Mouse (Mus musculus): ENCODE measurements around the gene Map3k4.

The Map3k4 gene

DNA sequence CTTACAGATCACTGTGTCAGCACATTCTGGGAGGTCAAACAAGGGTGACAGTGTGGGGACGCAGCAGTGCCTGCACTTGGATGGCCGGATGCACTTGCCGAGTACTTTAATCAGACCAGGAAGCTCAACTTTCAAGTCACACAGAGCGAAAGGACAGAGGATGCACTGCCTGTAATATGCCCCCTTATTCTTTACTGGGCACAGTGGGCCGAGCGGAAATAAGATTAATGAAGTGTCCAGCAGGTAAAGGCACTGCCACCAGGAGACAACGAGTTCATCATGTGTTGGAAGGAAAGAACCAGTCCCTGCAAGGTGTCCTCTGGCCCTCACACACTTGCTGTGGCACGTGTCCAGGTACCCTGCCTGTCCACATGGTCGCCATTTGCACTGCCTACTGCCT, 94.5 kb downstream of the Map3k4 start:
- no peak for DNase-seq (ENCODE audit: low spot score)

DNA sequence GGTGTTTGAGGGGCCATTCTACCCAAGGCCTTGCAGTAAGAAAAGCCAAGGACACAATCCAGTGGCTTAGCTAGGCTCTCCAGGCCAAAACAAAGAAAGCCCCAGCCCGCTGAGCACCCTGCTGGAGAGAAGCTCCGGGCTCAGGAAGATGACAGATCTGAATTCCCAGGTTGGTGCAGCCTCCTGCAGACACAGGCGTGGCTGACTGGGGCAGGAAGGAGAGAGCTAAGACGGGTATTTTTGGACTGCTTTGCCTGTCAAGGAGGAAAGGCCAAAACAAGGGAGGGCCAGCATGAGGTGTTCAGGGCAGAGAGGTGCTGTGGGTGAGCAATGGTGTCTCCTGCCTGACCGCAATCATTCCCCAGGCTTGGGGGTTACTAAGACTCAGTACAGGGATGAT, 94.9 kb downstream of the Map3k4 start:
- DNase-seq (ENCODE audit: low spot score): no peak

DNA sequence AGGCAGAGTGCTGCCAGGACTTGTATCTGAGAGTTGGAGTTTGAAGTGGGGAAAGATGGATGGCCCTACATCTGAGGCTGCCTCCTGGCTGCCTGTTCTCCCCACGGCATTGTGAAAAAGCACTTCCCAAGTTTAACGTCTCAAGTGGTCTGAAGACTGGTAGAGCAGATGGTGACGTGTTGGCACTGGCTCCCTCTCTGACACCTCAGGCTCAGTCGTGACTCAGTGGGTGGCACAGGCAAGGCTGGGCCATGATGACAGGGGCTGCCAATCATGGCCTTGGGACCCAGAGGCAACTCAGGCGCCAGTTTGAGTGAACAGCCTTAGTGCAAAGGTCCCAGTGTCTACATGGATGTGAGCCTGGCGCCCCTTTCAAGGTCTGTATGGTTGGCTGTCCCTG, 96.7 kb downstream of the Map3k4 start:
- DNase-seq (ENCODE audit: low spot score): no peak

GRCm38 (mm10) chr17:12216224-12216623, 102.4 kb downstream of the Map3k4 start:
- no peak for DNase-seq (ENCODE audit: low spot score)

DNA sequence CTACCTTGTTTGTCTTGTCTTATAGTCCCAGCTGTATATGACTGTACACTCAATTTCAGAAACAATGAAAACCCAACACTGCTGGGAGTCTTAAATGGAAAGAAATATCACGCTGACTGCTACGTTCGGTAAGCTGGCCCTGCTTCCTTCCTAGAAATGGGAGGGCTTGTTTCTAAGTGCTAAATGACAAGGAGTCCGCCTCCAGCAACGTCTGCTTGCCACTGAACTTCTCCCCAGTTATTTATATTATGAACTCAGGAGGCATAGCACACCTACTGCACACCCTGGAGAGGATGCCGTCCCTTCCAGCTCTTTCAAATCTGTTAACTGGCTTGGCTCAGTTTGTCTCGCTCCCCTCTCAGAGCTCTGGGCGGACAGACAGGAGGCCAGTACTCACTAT, 105.2 kb downstream of the Map3k4 start:
- no peak for DNase-seq (ENCODE audit: low spot score)

- DNase-seq (ENCODE audit: low spot score): no peak
Measured at GRCm38 (mm10) chr17:12212341-12212740, 106.3 kb downstream of the Map3k4 start.

DNA sequence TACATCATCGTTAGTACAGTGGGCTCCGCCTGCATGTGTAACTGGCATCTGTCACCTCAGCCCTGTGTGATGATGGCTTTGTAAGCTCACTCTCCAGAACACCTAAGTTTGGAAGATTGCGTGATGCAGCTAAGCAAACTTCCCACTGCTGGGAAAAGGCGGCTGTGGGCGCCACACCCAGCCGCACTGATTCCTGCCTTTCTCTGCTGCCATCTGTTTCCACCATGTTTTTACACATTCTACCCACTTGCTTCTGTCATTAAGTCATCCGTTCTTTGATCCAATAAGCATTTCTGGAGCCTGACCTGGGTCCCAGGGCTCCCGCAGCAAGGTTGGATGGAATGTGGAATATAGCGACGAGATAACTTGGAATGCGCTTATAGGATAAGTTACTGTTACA, 106.7 kb downstream of the Map3k4 start:
- no peak for DNase-seq (ENCODE audit: low spot score)

- DNase-seq (ENCODE audit: low spot score): peak; percentile 85
Measured at GRCm38 (mm10) chr17:12210544-12211132, 108.0 kb downstream of the Map3k4 start.

DNA sequence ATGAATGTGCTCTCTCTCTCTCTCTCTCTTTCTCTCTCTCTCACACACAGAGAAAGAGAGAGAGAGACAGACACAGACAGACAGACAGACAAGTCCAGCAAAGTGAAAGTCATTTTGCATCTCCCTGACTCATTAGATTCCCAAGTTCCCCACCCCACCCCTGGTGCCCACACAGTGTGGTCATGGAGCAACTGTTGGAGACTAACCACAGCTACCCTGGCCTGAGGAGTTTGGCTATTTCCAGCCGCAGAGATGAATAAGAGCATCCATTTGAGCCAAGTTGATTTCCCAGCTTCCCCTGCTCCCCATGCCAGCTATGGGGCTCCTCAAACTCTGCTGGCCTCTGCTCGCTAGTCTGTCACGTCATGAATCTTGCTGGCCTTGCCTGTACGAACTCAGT, 109.1 kb downstream of the Map3k4 start:
- DNase-seq (ENCODE audit: low spot score): no peak

GRCm38 (mm10) chr17:12207022-12207548, 111.5 kb downstream of the Map3k4 start:
- DNase-seq (ENCODE audit: low spot score): no peak

DNA sequence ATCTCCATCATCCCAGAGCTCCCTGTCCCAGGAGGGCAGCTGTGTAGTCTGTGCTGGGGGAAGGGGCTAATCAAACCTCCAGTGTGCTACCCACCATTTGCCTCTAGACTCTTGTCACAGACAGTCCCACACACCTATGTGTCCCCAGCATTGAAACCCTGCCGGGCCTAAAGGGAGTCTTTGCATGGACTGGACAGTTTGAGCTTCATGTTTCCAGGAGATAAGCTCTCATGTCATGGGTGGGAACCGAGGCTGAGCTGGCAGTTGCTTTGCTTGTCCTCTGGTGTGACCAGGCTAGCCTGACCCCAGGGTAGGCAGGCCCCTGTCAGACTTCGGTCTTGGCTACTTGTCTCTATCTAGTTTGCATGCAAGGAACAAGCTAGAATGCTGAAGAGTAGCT, 112.3 kb downstream of the Map3k4 start:
- no peak for DNase-seq (ENCODE audit: low spot score)

- DNase-seq (ENCODE audit: low spot score): no peak
Measured at GRCm38 (mm10) chr17:12205694-12206075, 112.9 kb downstream of the Map3k4 start.

DNA sequence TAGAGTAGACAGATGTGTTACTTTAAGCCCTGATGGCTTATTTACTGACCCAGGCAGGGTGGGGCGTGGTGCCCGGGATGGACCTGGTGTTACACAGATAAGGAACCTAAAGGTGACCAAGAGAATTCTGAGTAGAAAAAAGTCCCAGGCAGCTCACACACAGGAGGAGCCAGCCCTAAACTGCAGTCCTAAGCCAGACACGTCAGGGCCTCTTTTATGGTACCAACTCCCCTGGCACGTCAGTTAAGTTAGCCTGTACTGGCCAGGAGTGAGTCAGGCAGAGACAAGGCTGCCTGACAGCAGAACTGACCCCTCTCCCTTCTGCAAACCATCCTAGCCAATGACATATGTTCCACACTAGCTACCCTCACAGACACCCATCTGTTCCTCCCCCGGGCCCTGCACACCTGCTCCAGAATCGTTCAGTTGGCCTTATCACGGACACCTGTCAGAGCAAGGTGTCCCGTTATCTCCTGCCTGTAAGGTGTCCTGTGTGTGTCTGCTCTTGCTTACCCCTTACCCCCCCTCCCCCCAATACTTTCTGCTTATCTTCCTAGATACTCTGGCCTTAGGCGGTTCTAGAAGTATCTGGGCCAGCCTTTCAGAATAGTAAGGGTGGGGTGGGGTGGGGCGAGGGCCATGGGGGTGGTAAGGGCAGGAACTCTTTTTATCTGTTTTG, 113.4 kb downstream of the Map3k4 start:
- DNase-seq (ENCODE audit: low spot score): no peak

DNA sequence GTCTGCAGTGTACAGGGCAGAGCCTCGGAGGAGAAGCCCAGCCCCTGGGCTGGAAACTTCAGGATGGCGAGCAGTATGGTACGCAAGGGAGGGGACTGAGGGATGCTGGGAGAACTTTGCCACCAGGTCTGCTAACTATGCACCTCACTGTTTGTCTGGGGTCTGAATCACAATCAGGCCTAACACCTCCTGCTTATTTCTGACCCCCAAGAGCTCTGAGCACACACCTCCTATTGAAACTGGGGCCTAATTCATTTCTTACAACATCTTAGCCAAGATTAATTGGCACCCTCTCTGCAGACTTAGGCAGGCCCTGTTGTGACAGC, 113.9 kb downstream of the Map3k4 start:
- no peak for DNase-seq (ENCODE audit: low spot score)

- no peak for DNase-seq (ENCODE audit: low spot score)
Measured at GRCm38 (mm10) chr17:12204246-12204645, 114.3 kb downstream of the Map3k4 start.

DNA sequence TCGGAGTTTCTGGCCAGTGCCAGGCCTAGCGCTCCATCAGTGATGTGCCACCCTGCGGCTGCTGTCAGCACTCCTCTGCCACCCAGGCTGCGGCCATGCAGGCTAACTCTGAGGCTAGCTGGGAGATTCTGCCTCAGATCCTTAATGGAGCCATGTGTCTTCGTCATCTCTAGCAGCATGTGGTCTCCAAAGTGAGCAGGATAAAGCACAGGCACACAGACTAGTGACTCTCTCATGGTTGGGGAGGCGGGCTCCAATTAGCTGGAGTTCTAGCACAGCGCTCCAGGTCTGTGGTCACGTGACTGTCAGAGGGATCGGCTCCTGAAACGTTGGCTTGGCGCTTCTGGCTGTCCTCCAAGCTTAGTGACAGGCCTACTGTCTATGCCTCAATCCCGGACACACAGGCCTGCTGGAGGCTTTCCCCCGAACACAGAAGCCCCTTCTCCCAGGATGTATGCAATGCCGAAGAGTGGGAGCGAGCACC, 115.1 kb downstream of the Map3k4 start:
- DNase-seq (ENCODE audit: low spot score): no peak

DNA sequence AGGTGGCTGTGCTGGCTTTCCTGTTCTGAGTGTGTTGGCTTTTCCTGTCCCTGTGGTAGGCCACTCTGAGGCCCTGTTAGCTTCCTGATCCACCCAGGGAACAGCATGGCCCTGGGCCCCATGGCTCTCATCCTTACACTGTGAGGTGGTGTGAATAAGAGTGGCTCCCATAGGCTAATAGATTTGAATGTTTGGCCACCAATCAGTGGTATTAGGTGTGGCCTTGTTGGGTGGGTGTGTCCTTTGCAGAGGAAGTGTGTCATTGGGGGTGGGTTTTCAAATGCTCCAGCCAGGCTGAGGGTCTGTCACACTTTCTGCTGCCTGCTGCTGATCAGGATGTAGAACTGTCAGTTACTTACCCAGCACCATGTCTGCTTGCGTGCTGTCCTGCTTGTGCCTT, 117.5 kb downstream of the Map3k4 start:
- no peak for DNase-seq (ENCODE audit: low spot score)

GRCm38 (mm10) chr17:12199933-12200332, 118.7 kb downstream of the Map3k4 start:
- no peak for DNase-seq (ENCODE audit: low spot score)

DNA sequence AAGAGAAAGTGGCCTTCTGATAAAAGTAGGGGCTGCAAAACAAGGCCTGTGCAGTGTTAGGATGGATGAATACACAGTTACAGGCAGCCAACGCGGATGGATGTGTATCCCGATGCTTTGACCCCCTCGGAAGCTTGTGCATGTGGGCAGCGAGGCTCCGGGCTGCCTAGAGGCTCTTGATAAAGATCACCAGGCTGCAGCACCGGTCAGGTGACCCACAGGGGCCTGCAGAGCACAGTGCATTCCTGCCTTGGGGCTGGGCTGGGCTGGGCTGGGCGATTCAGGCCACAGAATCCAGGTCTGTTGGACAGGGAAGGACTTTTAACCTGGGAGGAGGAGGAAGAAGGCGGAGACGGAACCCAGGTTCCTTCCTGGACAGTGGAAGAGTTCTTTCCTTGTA, 123.0 kb downstream of the Map3k4 start:
- no peak for DNase-seq (ENCODE audit: low spot score)

GRCm38 (mm10) chr17:12195137-12195536, 123.5 kb downstream of the Map3k4 start:
- peak; percentile 37 for DNase-seq (ENCODE audit: low spot score)

DNA sequence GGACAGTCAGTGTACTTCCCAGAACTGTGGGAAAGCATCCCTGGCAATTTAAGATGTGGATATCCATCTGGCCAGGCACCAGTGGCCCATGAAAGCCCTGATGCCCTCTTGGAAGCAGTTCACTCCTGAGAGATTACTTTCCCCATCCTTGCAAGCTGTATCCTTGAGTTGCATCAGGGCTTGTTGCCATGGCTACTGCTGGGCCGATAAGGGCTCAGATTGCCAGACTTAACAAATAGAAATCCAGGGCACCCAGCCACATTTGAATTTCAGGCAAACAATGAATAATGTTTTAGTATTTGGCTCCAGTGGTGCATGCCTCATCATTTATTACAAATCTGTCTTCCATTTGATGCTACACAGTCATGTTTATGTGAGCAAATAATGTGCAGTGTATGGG, 130.8 kb downstream of the Map3k4 start:
- DNase-seq (ENCODE audit: low spot score): peak; percentile 31

- no peak for DNase-seq (ENCODE audit: low spot score)
Measured at GRCm38 (mm10) chr17:12186341-12186740, 132.3 kb downstream of the Map3k4 start.

- DNase-seq (ENCODE audit: low spot score): no peak
Measured at GRCm38 (mm10) chr17:12185855-12186254, 132.7 kb downstream of the Map3k4 start.

- DNase-seq (ENCODE audit: low spot score): peak; percentile 43
Measured at GRCm38 (mm10) chr17:12184283-12184682, 134.3 kb downstream of the Map3k4 start.
